Mouse (Mus musculus) ES-E14 (cell line): ENCODE results near the gene Shroom1.

Experiments used
- CHD2 ChIP-seq: IDR thresholded peaks from 2 replicates; pipeline ENCODE4 v1.6.1; 2014; ENCODE audit warnings: mild to moderate bottlenecking, low read depth, low read length, inconsistent platforms
- HCFC1 ChIP-seq: IDR thresholded peaks from 2 replicates; pipeline ENCODE4 v1.6.1; 2012; ENCODE audit warnings: low read length, inconsistent platforms, borderline replicate concordance; ENCODE audit not compliant: insufficient read depth
- MAFK ChIP-seq: IDR thresholded peaks from 2 replicates; pipeline ENCODE4 v1.6.1; 2014; ENCODE audit warnings: mild to moderate bottlenecking, low read depth, low read length, inconsistent platforms; ENCODE audit not compliant: insufficient read depth
- ZC3H11A ChIP-seq: IDR thresholded peaks from 2 replicates; pipeline ENCODE4 v1.6.1; 2012; ENCODE audit warnings: low read depth, mild to moderate bottlenecking, inconsistent platforms, low read length, borderline replicate concordance

GRCm38 (mm10) chr11:53505026-53505663 lies 48.1 kb downstream of the Shroom1 start:
- TF ChIP-seq ZC3H11A, result no peak
- TF ChIP-seq HCFC1, result no peak
- no peak for TF ChIP-seq CHD2
- no peak for TF ChIP-seq MAFK
